Mouse (Mus musculus): ENCODE data around the gene Sept8. TPM values are rescaled to one million over a fixed set of nuclear protein-coding genes. Genes with fewer than 3 reads are reported as not detected.

The Sept8 gene
- polyA plus RNA-seq, 1 experiment from 2014 or later: 14.9 TPM

DNA sequence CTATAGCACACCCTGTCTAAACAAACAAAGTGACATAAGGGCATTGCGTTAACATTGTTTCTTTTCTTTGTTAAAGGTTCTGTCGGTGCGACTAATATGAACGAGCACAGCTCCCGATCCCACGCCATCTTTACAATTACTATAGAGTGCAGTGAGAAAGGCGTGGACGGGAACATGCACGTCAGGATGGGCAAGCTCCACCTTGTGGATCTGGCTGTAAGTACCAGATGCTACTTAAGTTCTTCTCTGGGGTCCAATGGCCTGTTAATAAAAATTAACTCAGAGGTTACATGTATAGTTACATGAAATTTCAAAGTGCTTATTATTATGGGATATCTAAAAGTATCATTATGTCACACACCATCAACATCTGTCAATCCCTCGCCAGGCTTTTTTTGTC is 64.1 kb downstream of the Sept8 start:
- no peaks in the 10 kb centered on the region for H3K27me3 ChIP-seq (ENCODE audit: control insufficient read depth, insufficient read depth, low read length)
- no peak overlapping the region for H3K27ac ChIP-seq (ENCODE audit: low read depth, low read length)
- no peak for ATAC-seq (ENCODE audit: low FRiP score)
- H3K4me3 ChIP-seq (ENCODE audit: low read depth, low read length): no peak overlapping the region
- WGBS: 76% methylated on average over 10 of the region's 10 CpGs
- H3K4me1 ChIP-seq (ENCODE audit: control insufficient read depth, insufficient read depth, low read length): no peaks in the 10 kb centered on the region
- no peak overlapping the region for H3K9ac ChIP-seq (ENCODE audit: low read length)
- H3K4me2 ChIP-seq: no peak overlapping the region
- no peak for DNase-seq (ENCODE audit: low spot score, missing footprints)
- H3K36me3 ChIP-seq (ENCODE audit: control insufficient read depth, insufficient read depth, low read length): peaks cover 12% of the 10 kb centered on the region
- H3K9me3 ChIP-seq (ENCODE audit: control insufficient read depth, low read length): no peaks in the 10 kb centered on the region

DNA sequence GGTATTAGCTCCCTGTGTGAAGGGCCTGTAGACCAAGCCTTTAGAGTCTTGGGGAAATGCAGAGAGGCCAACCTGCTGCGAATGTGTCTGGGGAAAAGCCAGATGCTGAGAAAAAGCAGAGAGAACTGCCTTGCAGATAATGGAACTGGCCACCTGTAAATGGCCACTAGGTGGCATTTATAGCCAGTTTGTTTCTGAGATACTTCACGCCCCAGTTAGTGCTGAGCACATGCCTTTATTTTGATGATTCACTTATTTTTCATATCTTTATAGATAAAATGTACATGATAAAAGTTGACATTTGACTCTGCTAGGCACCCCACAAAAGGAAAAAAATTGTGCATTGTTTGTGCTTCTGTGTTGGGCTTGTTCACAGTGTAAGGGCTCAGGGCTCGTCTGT is 65.8 kb downstream of the Sept8 start:
- Histone ChIP-seq H3K36me3 (ENCODE audit: control insufficient read depth, insufficient read depth, low read length) (peaks cover 8% of the 10 kb centered on the region; the same call in 1 of the 2 replicates), H3K4me2 (no peak overlapping the region), H3K9me3 (ENCODE audit: control insufficient read depth, low read length) (no peaks in the 10 kb centered on the region), H3K27ac (ENCODE audit: low read depth, low read length) (no peak overlapping the region), H3K4me3 (ENCODE audit: low read depth, low read length) (no peak overlapping the region), H3K4me1 (ENCODE audit: control insufficient read depth, insufficient read depth, low read length) (no peaks in the 10 kb centered on the region), H3K9ac (ENCODE audit: low read length) (no peak overlapping the region), H3K27me3 (ENCODE audit: control insufficient read depth, insufficient read depth, low read length) (no peaks in the 10 kb centered on the region)
- DNase-seq (ENCODE audit: low spot score, missing footprints) (peak; percentile 85), ATAC-seq (ENCODE audit: low FRiP score) (no peak)
- 67% methylated on average over 3 of the region's 3 CpGs for WGBS

- H3K4me2 ChIP-seq: no peak overlapping the region
- WGBS: 93% methylated on average over 6 of the region's 6 CpGs
- no peak overlapping the region for H3K27ac ChIP-seq (ENCODE audit: low read depth, low read length)
- no peak overlapping the region for H3K9ac ChIP-seq (ENCODE audit: low read length)
- H3K4me1 ChIP-seq (ENCODE audit: control insufficient read depth, insufficient read depth, low read length): no peaks in the 10 kb centered on the region
- H3K36me3 ChIP-seq (ENCODE audit: control insufficient read depth, insufficient read depth, low read length): peaks cover 8% of the 10 kb centered on the region; the same call in 1 of the 2 replicates
- H3K9me3 ChIP-seq (ENCODE audit: control insufficient read depth, low read length): no peaks in the 10 kb centered on the region
- no peaks in the 10 kb centered on the region for H3K27me3 ChIP-seq (ENCODE audit: control insufficient read depth, insufficient read depth, low read length)
- ATAC-seq (ENCODE audit: low FRiP score) (no peak), DNase-seq (ENCODE audit: low spot score, missing footprints) (no peak)
- H3K4me3 ChIP-seq (ENCODE audit: low read depth, low read length): no peak overlapping the region
Observed at GRCm38 (mm10) chr11:53585510-53585909, 66.5 kb downstream of the Sept8 start.

GRCm38 (mm10) chr11:53588279-53588678 is 69.2 kb downstream of the Sept8 start:
- H3K4me2 ChIP-seq: no peak overlapping the region
- no peaks in the 10 kb centered on the region for H3K27me3 ChIP-seq (ENCODE audit: control insufficient read depth, insufficient read depth, low read length)
- H3K9ac ChIP-seq (ENCODE audit: low read length): no peak overlapping the region
- no peak overlapping the region for H3K27ac ChIP-seq (ENCODE audit: low read depth, low read length)
- ATAC-seq (ENCODE audit: low FRiP score) (no peak), DNase-seq (ENCODE audit: low spot score, missing footprints) (no peak)
- no peak overlapping the region for H3K4me3 ChIP-seq (ENCODE audit: low read depth, low read length)
- H3K9me3 ChIP-seq (ENCODE audit: control insufficient read depth, low read length): no peaks in the 10 kb centered on the region
- H3K36me3 ChIP-seq (ENCODE audit: control insufficient read depth, insufficient read depth, low read length): 0 out of 2 replicates have a peak, but pooled peaks cover 2% of the 10 kb centered on the region
- no peaks in the 10 kb centered on the region for H3K4me1 ChIP-seq (ENCODE audit: control insufficient read depth, insufficient read depth, low read length)
- 77% methylated on average over 8 of the region's 8 CpGs for WGBS

DNA sequence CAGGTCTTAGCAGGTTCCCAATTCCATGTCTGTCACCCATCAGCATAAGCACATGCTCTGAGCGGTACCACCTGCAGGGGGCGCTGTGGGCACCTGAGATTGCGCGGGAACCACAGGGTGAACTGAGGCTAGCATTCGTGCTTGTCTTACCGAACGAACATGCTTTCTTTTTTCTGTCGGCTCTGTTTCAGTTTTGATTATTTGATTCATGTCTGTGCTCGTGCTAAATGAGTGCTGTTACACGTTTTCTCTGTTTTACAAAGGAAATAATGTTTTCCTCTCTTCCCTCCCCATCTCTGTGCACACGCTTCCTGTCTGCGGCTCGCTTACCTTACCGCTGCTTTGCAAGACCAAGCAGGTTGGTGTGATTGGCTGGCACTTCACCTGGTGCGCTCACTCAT is 71.3 kb downstream of the Sept8 start:
- Histone ChIP-seq H3K27ac (ENCODE audit: low read depth, low read length) (no peak overlapping the region), H3K9ac (ENCODE audit: low read length) (no peak overlapping the region), H3K4me1 (ENCODE audit: control insufficient read depth, insufficient read depth, low read length) (no peaks in the 10 kb centered on the region), H3K4me2 (no peak overlapping the region), H3K27me3 (ENCODE audit: control insufficient read depth, insufficient read depth, low read length) (no peaks in the 10 kb centered on the region), H3K4me3 (ENCODE audit: low read depth, low read length) (no peak overlapping the region), H3K9me3 (ENCODE audit: control insufficient read depth, low read length) (no peaks in the 10 kb centered on the region), H3K36me3 (ENCODE audit: control insufficient read depth, insufficient read depth, low read length) (peaks cover 17% of the 10 kb centered on the region)
- ATAC-seq (ENCODE audit: low FRiP score) (no peak), DNase-seq (ENCODE audit: low spot score, missing footprints) (peak; percentile 94)
- 41% methylated on average over 15 of the region's 15 CpGs for WGBS

- 90% methylated on average over 5 of the region's 5 CpGs for WGBS
- no peak for ATAC-seq (ENCODE audit: low FRiP score)
- DNase-seq (ENCODE audit: low spot score, missing footprints): no peak
- H3K9me3 ChIP-seq (ENCODE audit: control insufficient read depth, low read length): no peaks in the 10 kb centered on the region
- H3K4me1 ChIP-seq (ENCODE audit: control insufficient read depth, insufficient read depth, low read length): no peaks in the 10 kb centered on the region
- no peak overlapping the region for H3K9ac ChIP-seq (ENCODE audit: low read length)
- H3K36me3 ChIP-seq (ENCODE audit: control insufficient read depth, insufficient read depth, low read length): peaks cover 14% of the 10 kb centered on the region
- H3K27ac ChIP-seq (ENCODE audit: low read depth, low read length): no peak overlapping the region
- H3K4me2 ChIP-seq: no peak overlapping the region
- H3K27me3 ChIP-seq (ENCODE audit: control insufficient read depth, insufficient read depth, low read length): no peaks in the 10 kb centered on the region
- no peak overlapping the region for H3K4me3 ChIP-seq (ENCODE audit: low read depth, low read length)
Observed at GRCm38 (mm10) chr11:53591116-53591515, 72.1 kb downstream of the Sept8 start.

Other genes with a start within 250 kb of the Sept8 start
- gene Hspa4, start 218.8 kb upstream of the Sept8 start, polyA plus RNA-seq (2014; fragmentation: Nextera tagmentation; extraction: Ambion mirVana): 111 and 117 TPM in 2 replicates
- gene Zcchc10, start 194.6 kb upstream of the Sept8 start, polyA plus RNA-seq (2014; fragmentation: Nextera tagmentation; extraction: Ambion mirVana): 26.9 and 27.3 TPM in 2 replicates
- 43.5 and 43.7 TPM in 2 replicates for gene Aff4, start 168.4 kb upstream of the Sept8 start, polyA plus RNA-seq (2014; fragmentation: Nextera tagmentation; extraction: Ambion mirVana)
- gene Leap2, start 96.1 kb upstream of the Sept8 start, polyA plus RNA-seq (2014; fragmentation: Nextera tagmentation; extraction: Ambion mirVana): 0.66 TPM in 1 of 2 replicates, not detected in the other
- gene Uqcrq, start 88.4 kb upstream of the Sept8 start, polyA plus RNA-seq (2014; fragmentation: Nextera tagmentation; extraction: Ambion mirVana): 590 and 635 TPM in 2 replicates
- 2.3 and 3.6 TPM in 2 replicates for gene Gdf9, start 88.2 kb upstream of the Sept8 start, polyA plus RNA-seq (2014; fragmentation: Nextera tagmentation; extraction: Ambion mirVana)
- not detected in 2 replicates for gene Gm10447, start 62.1 kb upstream of the Sept8 start, polyA plus RNA-seq (2014; fragmentation: Nextera tagmentation; extraction: Ambion mirVana)
- gene Shroom1, start 62.1 kb upstream of the Sept8 start, polyA plus RNA-seq (2014; fragmentation: Nextera tagmentation; extraction: Ambion mirVana): 1.6 and 1.9 TPM in 2 replicates
- not detected in 2 replicates for gene Gm9837, start 48.8 kb upstream of the Sept8 start, polyA plus RNA-seq (2014; fragmentation: Nextera tagmentation; extraction: Ambion mirVana)
- 0.15 TPM in 1 of 2 replicates, not detected in the other for gene Gm9945, start 39.1 kb upstream of the Sept8 start, polyA plus RNA-seq (2014; fragmentation: Nextera tagmentation; extraction: Ambion mirVana)
- gene Sowaha, start 39.0 kb upstream of the Sept8 start, polyA plus RNA-seq (2014; fragmentation: Nextera tagmentation; extraction: Ambion mirVana): 0.05 and 0.15 TPM in 2 replicates
- gene Kif3a, start 48.1 kb downstream of the Sept8 start, polyA plus RNA-seq (2014; fragmentation: Nextera tagmentation; extraction: Ambion mirVana): 87.9 and 96.4 TPM in 2 replicates
- 1.7 and 3.1 TPM in 2 replicates for gene Il4, start 99.4 kb downstream of the Sept8 start, polyA plus RNA-seq (2014; fragmentation: Nextera tagmentation; extraction: Ambion mirVana)
- gene Il13, start 115.4 kb downstream of the Sept8 start, polyA plus RNA-seq (2014; fragmentation: Nextera tagmentation; extraction: Ambion mirVana): not detected in 2 replicates
- gene Rad50, start 188.1 kb downstream of the Sept8 start, polyA plus RNA-seq (2014; fragmentation: Nextera tagmentation; extraction: Ambion mirVana): 20.7 and 21.7 TPM in 2 replicates
- gene Il5, start 201.5 kb downstream of the Sept8 start, polyA plus RNA-seq (2014; fragmentation: Nextera tagmentation; extraction: Ambion mirVana): not detected in 2 replicates

All from midbrain, embryonic 11.5 days (tissue).